Mouse (Mus musculus) sigmoid colon, adult 10 weeks (tissue): ENCODE data around the gene Ppil4. TPM values are rescaled to one million over a fixed set of nuclear protein-coding genes. Genes with fewer than 3 reads are reported as not detected.

Source experiments
- polyA plus RNA-seq: library from polyadenylated mRNA; stranded (reverse); fragments of 350-450 nt; fragmentation: Illumina TruSeq; extraction: RNeasy Lipid Tissue Mini Kit (QIAGEN cat#74804); gene quantifications from one replicate; pipeline ENCODE4 v1.2.3, GENCODE M21; 2014; ENCODE audit warnings: low read depth, low replicate concordance

Gene Ppil4
- 94.2 TPM for polyA plus RNA-seq

GRCm38 (mm10) chr10:7792751-7793385 is at the start of gene Ppil4, which contains the start of gene Ginm1:
Ppil4 (plus strand) TSS chr10:7792891.
Ginm1 (minus strand) TSS chr10:7792824.

DNA sequence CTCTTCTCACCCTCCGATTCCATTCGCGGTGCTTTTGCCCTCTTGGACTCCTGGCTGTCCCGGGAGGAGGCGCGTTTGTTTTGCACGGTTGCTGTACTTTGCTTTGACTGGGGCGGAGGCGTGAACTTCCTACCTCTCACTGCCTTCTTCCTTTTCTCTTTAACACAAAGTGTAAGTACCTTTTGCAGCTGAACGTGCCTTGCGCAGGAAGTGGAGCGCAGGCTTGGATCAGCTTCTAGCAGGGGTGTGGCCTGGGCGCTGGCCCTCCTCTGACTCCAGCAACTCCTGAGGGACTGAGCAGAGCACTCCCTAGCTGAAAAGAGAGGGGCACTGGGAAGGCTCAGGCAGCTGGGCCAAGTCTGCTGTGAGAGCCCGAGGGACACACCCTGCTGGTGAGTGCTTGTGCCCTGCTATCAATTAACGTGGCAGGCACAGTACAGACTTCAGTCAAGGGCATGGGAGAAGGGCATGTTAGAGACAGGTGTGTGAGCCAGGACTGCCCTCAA is 39.5 kb downstream of the Ppil4 start, which contains the start of gene Zc3h12d:
Gene Zc3h12d (plus strand): TSS at position 300 of the 506 bp plus-strand sequence.

Other genes starting within 250 kb of the Ppil4 start
- 5.5 TPM for gene Lrp11, start 203.1 kb upstream of the Ppil4 start, polyA plus RNA-seq
- gene Nup43, start 125.4 kb upstream of the Ppil4 start, polyA plus RNA-seq, result 10.0 TPM
- gene Pcmt1, start 111.8 kb upstream of the Ppil4 start, polyA plus RNA-seq, result 71.5 TPM
- gene Lats1, start 111.7 kb upstream of the Ppil4 start, polyA plus RNA-seq, result 72.5 TPM
- 64.9 TPM for gene Katna1, start 66.9 kb upstream of the Ppil4 start, polyA plus RNA-seq
- 506 TPM for gene Ginm1, start 67 bp upstream of the Ppil4 start, polyA plus RNA-seq
- 12.3 TPM for gene Zc3h12d, start 39.6 kb downstream of the Ppil4 start, polyA plus RNA-seq
- gene Tab2, start 163.3 kb downstream of the Ppil4 start, polyA plus RNA-seq, result 148 TPM